Mouse (Mus musculus): Measurements from ENCODE around the gene Cyp2c23. TPM values are rescaled to one million over a fixed set of nuclear protein-coding genes. Genes with fewer than 3 reads are reported as not detected.

The Cyp2c23 gene
- polyA plus RNA-seq (2014; fragmentation: Illumina TruSeq; extraction: RNeasy Lipid Tissue Mini Kit (QIAGEN cat#74804); ENCODE audit: low read depth, low replicate concordance), result 0.24 TPM

GRCm38 (mm10) chr19:44028972-44029371 lies at the start of gene Cyp2c23:
Gene Cyp2c23, minus strand, starts transcription at chr19:44029208.

GRCm38 (mm10) chr19:44069121-44069913 lies 40.3 kb upstream of the Cyp2c23 start, which contains the start of gene Erlin1:
Gene Erlin1, minus strand, starts transcription at chr19:44069785.

GRCm38 (mm10) chr19:43986069-43986794 lies 42.8 kb downstream of the Cyp2c23 start, which contains the start of gene Cpn1:
Gene Cpn1, minus strand, starts transcription at chr19:43986556.

Other genes starting within 250 kb of the Cyp2c23 start
- gene Abcc2, start 247.0 kb downstream of the Cyp2c23 start, polyA plus RNA-seq (2014; fragmentation: Illumina TruSeq; extraction: RNeasy Lipid Tissue Mini Kit (QIAGEN cat#74804); ENCODE audit: low read depth, low replicate concordance), result not detected
- gene Dnmbp, start 89.0 kb downstream of the Cyp2c23 start, polyA plus RNA-seq (2014; fragmentation: Illumina TruSeq; extraction: RNeasy Lipid Tissue Mini Kit (QIAGEN cat#74804); ENCODE audit: low read depth, low replicate concordance), result 8.0 TPM
- gene Cpn1, start 42.7 kb downstream of the Cyp2c23 start, polyA plus RNA-seq (2014; fragmentation: Illumina TruSeq; extraction: RNeasy Lipid Tissue Mini Kit (QIAGEN cat#74804); ENCODE audit: low read depth, low replicate concordance), result 0.31 TPM
- 8.6 TPM for gene Erlin1, start 40.6 kb upstream of the Cyp2c23 start, polyA plus RNA-seq (2014; fragmentation: Illumina TruSeq; extraction: RNeasy Lipid Tissue Mini Kit (QIAGEN cat#74804); ENCODE audit: low read depth, low replicate concordance)
- gene Chuk, start 78.3 kb upstream of the Cyp2c23 start, polyA plus RNA-seq (2014; fragmentation: Illumina TruSeq; extraction: RNeasy Lipid Tissue Mini Kit (QIAGEN cat#74804); ENCODE audit: low read depth, low replicate concordance), result 48.2 TPM
- 6.2 TPM for gene Cwf19l1, start 106.7 kb upstream of the Cyp2c23 start, polyA plus RNA-seq (2014; fragmentation: Illumina TruSeq; extraction: RNeasy Lipid Tissue Mini Kit (QIAGEN cat#74804); ENCODE audit: low read depth, low replicate concordance)
- 31.7 TPM for gene Bloc1s2, start 117.2 kb upstream of the Cyp2c23 start, polyA plus RNA-seq (2014; fragmentation: Illumina TruSeq; extraction: RNeasy Lipid Tissue Mini Kit (QIAGEN cat#74804); ENCODE audit: low read depth, low replicate concordance)
- gene Pkd2l1, start 163.2 kb upstream of the Cyp2c23 start, polyA plus RNA-seq (2014; fragmentation: Illumina TruSeq; extraction: RNeasy Lipid Tissue Mini Kit (QIAGEN cat#74804); ENCODE audit: low read depth, low replicate concordance), result not detected
- gene Scd3, start 174.1 kb upstream of the Cyp2c23 start, polyA plus RNA-seq (2014; fragmentation: Illumina TruSeq; extraction: RNeasy Lipid Tissue Mini Kit (QIAGEN cat#74804); ENCODE audit: low read depth, low replicate concordance), result not detected